Mouse (Mus musculus): ENCODE data around the gene Arntl.
A peak's percentile ranks its signal among the peaks of the same experiment; 100 is the strongest.

Arntl gene

GRCm38 (mm10) chr7:113295077-113295890 is 88.0 kb downstream of the Arntl start:
- DNase-seq (ENCODE audit: low spot score), result peak; percentile 7

GRCm38 (mm10) chr7:113297813-113298212 is 90.5 kb downstream of the Arntl start:
- no peak for DNase-seq (ENCODE audit: low spot score)

GRCm38 (mm10) chr7:113310136-113310535 is 102.9 kb downstream of the Arntl start:
- no peak for DNase-seq (ENCODE audit: low spot score)

- DNase-seq (ENCODE audit: low spot score), result peak; percentile 31
Observed at GRCm38 (mm10) chr7:113311784-113312183, 104.5 kb downstream of the Arntl start.

- DNase-seq (ENCODE audit: low spot score), result no peak
Observed at GRCm38 (mm10) chr7:113320128-113320527, 112.9 kb downstream of the Arntl start.

- DNase-seq (ENCODE audit: low spot score), result no peak
Observed at GRCm38 (mm10) chr7:113334036-113334435, 126.8 kb downstream of the Arntl start.

GRCm38 (mm10) chr7:113335250-113335649 is 128.0 kb downstream of the Arntl start:
- DNase-seq (ENCODE audit: low spot score), result no peak

- DNase-seq (ENCODE audit: low spot score), result no peak
Observed at GRCm38 (mm10) chr7:113347271-113347670, 140.0 kb downstream of the Arntl start.

- no peak for DNase-seq (ENCODE audit: low spot score)
Observed at GRCm38 (mm10) chr7:113347694-113348093, 140.4 kb downstream of the Arntl start.

- DNase-seq (ENCODE audit: low spot score), result no peak
Observed at GRCm38 (mm10) chr7:113349089-113349488, 141.8 kb downstream of the Arntl start.
